Mouse (Mus musculus): Measurements from ENCODE around the gene Capza3. TPM values are rescaled to one million over a fixed set of nuclear protein-coding genes. Genes with fewer than 3 reads are reported as not detected.

The Capza3 gene
- polyA plus RNA-seq (2015; fragmentation: Nextera tagmentation; extraction: Ambion mirVana), result not detected in 2 replicates

DNA sequence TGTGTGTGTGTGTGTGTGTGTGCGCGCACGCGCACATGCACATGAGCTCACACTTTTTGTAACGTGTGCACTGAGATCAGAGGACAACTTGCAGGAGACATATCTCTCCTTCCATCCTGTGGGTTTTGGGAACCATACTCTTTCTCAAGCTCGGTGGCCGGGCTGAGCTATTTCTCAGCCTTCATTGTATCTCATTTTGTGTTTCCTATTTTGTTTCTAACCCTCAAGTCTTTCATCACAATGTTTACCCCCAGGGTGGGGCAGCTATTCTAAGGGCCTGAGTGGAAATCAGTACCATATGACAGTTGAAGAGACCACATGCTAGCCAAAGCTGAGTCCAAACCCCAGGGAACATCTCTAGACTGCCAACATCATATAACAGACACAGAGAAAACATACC, at the start of gene Capza3:
Gene Capza3 (plus strand): TSS at position 301 of the 400 bp plus-strand sequence.
- Histone ChIP-seq H3K4me2 (no peak within 1 kb of the TSS), H3K4me3 (no peak within 1 kb of the TSS), H3K27ac (no peak within 1 kb of the TSS), H3K4me1 (peaks cover 2% of the 10 kb centered on the region; the same call in 1 of the 2 replicates), H3K36me3 (no peaks in the 10 kb centered on the region), H3K9ac (no peak within 1 kb of the TSS), H3K27me3 (no peaks in the 10 kb centered on the region), H3K9me3 (no peaks in the 10 kb centered on the region)
- 91% methylated on average over 7 of the region's 7 CpGs for WGBS
- no peak for ATAC-seq (ENCODE audit: borderline replicate concordance, extremely low read depth, low FRiP score, low TSS enrichment)

DNA sequence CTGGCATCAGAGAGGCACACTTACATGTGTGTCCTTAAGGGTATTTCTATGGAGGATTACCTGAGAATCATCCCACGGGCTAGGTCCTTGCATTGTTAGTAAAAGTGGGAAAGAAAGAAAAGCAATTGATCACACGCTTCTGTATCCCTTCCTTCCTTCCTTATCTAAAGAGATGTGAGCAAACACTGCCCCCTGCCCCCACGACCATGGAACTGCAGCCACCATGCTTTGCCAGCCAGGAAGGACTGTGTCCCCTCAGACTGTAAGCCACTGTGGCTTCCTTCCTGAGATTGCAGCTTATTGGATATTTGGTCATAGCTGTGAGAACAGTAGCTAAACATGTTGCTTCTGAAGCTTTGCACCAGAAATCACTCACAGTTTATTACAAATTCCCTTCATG, 35.9 kb upstream of the Capza3 start:
- no peak overlapping the region for H3K27ac ChIP-seq
- no peaks in the 10 kb centered on the region for H3K4me1 ChIP-seq
- no peaks in the 10 kb centered on the region for H3K27me3 ChIP-seq
- ATAC-seq (ENCODE audit: borderline replicate concordance, extremely low read depth, low FRiP score, low TSS enrichment), result no peak
- H3K4me3 ChIP-seq, result no peak overlapping the region
- H3K9me3 ChIP-seq, result no peaks in the 10 kb centered on the region
- H3K4me2 ChIP-seq, result no peak overlapping the region
- WGBS, result 71% methylated on average over 3 of the region's 3 CpGs
- no peak overlapping the region for H3K9ac ChIP-seq
- H3K36me3 ChIP-seq, result no peaks in the 10 kb centered on the region

DNA sequence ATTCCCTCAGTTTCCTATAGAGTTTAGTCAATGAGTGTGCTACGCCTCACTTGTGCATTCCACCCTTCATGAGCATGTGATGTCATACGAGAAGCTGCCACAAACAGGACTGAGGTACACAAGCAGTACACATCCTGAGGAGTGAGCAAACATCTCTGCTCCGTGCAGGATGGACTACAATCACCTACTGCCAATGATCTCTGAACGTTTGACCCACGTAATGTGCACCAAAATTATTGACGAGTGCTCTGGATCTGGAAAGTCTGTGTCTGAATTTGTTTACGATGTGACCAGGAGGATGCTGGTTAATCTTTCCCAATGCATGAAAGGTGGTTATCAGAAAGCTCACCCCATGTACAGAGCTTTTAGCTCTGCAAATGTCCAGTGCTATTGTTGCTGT, 16.6 kb upstream of the Capza3 start:
- Histone ChIP-seq H3K9me3 (no peaks in the 10 kb centered on the region), H3K9ac (no peak overlapping the region), H3K36me3 (no peaks in the 10 kb centered on the region), H3K4me2 (no peak overlapping the region), H3K27ac (no peak overlapping the region), H3K4me1 (no peaks in the 10 kb centered on the region), H3K4me3 (no peak overlapping the region), H3K27me3 (no peaks in the 10 kb centered on the region)
- no peak for ATAC-seq (ENCODE audit: borderline replicate concordance, extremely low read depth, low FRiP score, low TSS enrichment)
- 69% methylated on average over 7 of the region's 7 CpGs for WGBS

DNA sequence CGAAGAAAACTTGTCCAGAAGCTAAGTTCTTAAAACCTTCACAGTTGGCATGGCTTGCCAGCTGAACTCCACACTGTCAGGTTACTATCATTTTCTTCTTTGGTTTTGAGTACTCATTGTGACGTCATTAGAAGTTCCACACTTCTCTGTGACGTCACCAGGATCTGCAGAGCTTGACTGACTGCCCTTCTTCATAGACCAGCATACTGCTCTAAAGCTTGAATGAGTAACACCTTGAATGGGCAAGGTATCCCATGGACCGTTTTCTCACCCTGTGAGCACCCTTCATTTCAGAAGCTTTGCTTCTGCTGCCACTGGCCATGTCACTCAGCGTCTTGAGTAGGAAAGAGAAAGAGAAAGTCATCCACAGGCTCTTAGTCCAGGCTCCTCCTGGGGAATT, 305 bp downstream of the Capza3 start, which contains the start of gene Plcz1:
Gene Plcz1 (minus strand): TSS at position 101 of the 400 bp plus-strand sequence.
- Histone ChIP-seq H3K36me3 (no peaks in the 10 kb centered on the region), H3K4me1 (peaks cover 3% of the 10 kb centered on the region; the same call in 1 of the 2 replicates), H3K9me3 (no peaks in the 10 kb centered on the region), H3K27me3 (no peaks in the 10 kb centered on the region), H3K27ac (no peak within 1 kb of the TSS), H3K4me2 (no peak within 1 kb of the TSS), H3K9ac (no peak within 1 kb of the TSS), H3K4me3 (no peak within 1 kb of the TSS)
- WGBS, result 86% methylated on average over 5 of the region's 5 CpGs
- ATAC-seq (ENCODE audit: borderline replicate concordance, extremely low read depth, low FRiP score, low TSS enrichment), result no peak

DNA sequence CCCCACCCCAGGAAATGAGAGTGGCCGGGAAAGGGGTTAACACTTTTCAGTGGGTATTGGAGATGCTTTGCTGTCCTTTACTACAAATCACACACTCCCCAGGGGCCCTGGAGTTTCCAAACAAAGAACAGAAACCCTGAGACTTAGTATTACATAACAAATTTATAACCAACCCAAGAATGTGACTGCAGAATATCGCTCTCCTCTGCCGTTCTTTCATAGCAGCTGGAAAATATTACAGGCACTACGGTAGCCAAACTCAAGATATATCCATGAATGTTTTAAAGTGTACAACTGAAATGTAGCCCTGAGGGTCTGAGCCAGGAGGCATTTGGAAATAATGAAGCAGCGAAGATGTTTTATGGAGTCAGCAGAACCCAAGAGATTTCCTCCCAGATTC, 10.4 kb downstream of the Capza3 start:
- Histone ChIP-seq H3K27ac (peak overlapping the region; percentile 71), H3K4me3 (no peak overlapping the region), H3K9ac (no peak overlapping the region), H3K4me1 (peaks cover 5% of the 10 kb centered on the region; the same call in 1 of the 2 replicates), H3K4me2 (no peak overlapping the region), H3K9me3 (no peaks in the 10 kb centered on the region), H3K36me3 (no peaks in the 10 kb centered on the region), H3K27me3 (no peaks in the 10 kb centered on the region)
- WGBS, result 44% methylated on average over 5 of the region's 5 CpGs
- peak; percentile 84; the same call in 1 of the 2 replicates for ATAC-seq (ENCODE audit: borderline replicate concordance, extremely low read depth, low FRiP score, low TSS enrichment)

DNA sequence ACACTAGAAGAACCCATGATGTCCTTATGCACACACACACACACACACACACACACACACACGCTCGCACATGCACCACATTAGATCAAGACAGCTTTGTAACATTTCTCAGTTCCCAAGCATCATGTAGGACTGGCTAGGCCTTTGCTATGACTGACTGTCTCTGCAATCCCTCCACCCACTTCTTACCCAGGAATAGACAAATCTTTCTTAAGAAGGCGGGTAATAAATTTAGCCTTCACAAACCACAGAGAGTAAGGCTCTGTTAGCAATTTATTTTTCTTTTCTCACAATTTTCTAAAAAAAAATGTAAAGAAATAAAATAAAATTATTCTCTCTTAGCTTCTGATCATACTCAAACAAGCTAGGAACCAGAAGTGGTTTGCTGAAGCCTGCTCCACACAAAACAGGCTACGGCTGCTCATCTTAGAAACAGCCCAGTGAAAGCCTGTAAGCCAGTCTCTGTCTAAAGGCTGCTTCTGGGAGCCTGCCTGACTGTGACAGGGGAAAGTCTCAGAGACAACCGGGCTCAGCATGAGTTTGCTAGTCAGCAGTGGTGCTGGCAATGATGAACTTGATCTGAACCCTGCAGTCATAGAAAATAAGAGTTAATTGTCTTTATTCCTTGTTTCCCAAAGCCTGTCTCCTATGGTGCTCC, 13.3 kb downstream of the Capza3 start:
- no peak for ATAC-seq (ENCODE audit: borderline replicate concordance, extremely low read depth, low FRiP score, low TSS enrichment)
- Histone ChIP-seq H3K4me3 (no peak overlapping the region), H3K4me1 (peaks cover 5% of the 10 kb centered on the region; the same call in 1 of the 2 replicates), H3K9me3 (no peaks in the 10 kb centered on the region), H3K9ac (no peak overlapping the region), H3K27ac (no peak overlapping the region), H3K36me3 (no peaks in the 10 kb centered on the region), H3K4me2 (no peak overlapping the region), H3K27me3 (no peaks in the 10 kb centered on the region)
- 75% methylated on average over 5 of the region's 5 CpGs for WGBS

DNA sequence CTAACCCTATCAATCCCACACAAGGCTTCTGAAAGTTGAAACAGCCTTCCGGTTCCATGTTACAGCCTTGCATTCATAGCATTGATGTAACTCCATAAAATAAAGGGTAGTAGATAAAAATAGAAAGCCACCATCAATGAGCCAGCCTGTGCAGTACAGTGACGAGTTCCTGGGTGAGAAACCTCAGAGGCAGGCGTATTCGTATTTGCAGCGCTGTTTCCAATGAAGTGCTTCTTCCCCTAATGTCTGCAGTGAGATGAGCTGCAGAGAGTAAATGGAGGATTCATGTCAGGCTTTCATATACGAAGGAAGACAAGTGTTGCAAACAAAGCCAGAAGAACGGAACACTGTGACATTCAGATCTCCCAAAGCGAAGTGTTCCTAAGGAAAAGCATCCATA, 28.1 kb downstream of the Capza3 start:
- no peak overlapping the region for H3K4me2 ChIP-seq
- ATAC-seq (ENCODE audit: borderline replicate concordance, extremely low read depth, low FRiP score, low TSS enrichment), result no peak
- H3K4me3 ChIP-seq, result no peak overlapping the region
- H3K27ac ChIP-seq, result no peak overlapping the region
- H3K9ac ChIP-seq, result no peak overlapping the region
- H3K36me3 ChIP-seq, result no peaks in the 10 kb centered on the region
- no peaks in the 10 kb centered on the region for H3K4me1 ChIP-seq
- no peaks in the 10 kb centered on the region for H3K9me3 ChIP-seq
- no peaks in the 10 kb centered on the region for H3K27me3 ChIP-seq
- 71% methylated on average over 8 of the region's 8 CpGs for WGBS

DNA sequence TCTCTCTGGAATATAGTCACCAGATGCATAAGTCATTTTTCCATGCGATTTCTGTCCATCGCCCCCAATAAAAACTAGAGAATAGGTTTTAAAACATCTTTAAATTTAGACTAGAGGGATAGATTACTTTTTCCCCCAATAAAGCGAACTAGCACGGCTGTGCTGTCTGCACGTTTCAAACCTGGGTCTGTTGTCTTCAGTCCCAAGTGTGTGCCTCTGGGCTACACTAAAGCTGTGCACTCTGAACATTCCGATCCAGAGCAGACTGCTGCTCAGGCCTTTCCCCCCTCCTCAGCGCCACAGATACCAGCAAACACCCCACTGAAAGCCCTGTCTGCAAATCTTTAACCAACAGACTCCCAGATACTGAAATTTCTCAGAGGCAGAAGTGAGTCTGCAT, 39.9 kb downstream of the Capza3 start:
- WGBS, result 66% methylated on average over 7 of the region's 7 CpGs
- no peaks in the 10 kb centered on the region for H3K27me3 ChIP-seq
- no peaks in the 10 kb centered on the region for H3K4me1 ChIP-seq
- ATAC-seq (ENCODE audit: borderline replicate concordance, extremely low read depth, low FRiP score, low TSS enrichment), result no peak
- no peak overlapping the region for H3K4me3 ChIP-seq
- H3K4me2 ChIP-seq, result no peak overlapping the region
- H3K36me3 ChIP-seq, result no peaks in the 10 kb centered on the region
- H3K27ac ChIP-seq, result no peak overlapping the region
- H3K9ac ChIP-seq, result no peak overlapping the region
- H3K9me3 ChIP-seq, result no peaks in the 10 kb centered on the region

DNA sequence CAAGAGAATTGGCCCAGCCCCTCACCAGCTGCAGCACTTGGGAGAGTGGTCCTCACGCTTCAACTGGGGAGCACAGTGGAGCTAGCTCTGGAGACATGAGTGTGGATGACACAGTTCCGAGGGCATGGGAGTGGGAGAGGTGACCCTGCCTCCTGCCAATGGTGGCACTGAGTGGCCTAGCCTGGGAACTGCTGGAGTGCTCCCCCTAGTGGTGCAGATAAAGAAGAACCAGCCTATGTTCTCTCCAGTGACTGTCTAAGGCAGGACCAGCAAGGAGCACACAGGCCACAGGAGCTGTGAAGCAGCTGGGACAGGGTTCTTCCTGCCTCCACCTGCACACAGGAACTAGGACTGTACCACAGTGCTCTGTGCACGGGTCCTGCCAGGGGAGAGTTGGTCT, 40.7 kb downstream of the Capza3 start:
- 0 out of 2 replicates have a peak, but pooled peaks have one; percentile 31 for ATAC-seq (ENCODE audit: borderline replicate concordance, extremely low read depth, low FRiP score, low TSS enrichment)
- Histone ChIP-seq H3K4me2 (no peak overlapping the region), H3K36me3 (no peaks in the 10 kb centered on the region), H3K27ac (no peak overlapping the region), H3K9ac (no peak overlapping the region), H3K4me1 (no peaks in the 10 kb centered on the region), H3K9me3 (no peaks in the 10 kb centered on the region), H3K27me3 (no peaks in the 10 kb centered on the region), H3K4me3 (no peak overlapping the region)
- WGBS, result 81% methylated on average over 3 of the region's 3 CpGs

DNA sequence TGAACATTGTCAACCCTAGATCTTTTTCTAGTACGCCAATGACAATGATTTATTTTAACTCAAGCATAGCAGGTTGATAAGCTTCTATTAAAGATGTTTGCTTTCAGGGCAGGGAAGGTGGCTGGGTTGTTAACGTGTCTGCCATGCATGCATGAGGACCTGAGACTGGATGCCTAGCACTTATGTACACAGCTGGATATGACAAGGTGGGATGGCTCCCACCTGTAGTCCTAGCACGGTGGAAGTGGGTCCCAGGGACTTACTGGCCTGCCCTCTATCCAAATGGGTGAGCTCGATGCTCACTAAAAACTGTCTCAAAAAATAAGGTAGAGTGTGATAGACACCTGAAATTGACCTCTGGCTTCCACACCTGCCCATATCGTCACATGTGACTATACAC, 48.8 kb downstream of the Capza3 start:
- no peak for ATAC-seq (ENCODE audit: borderline replicate concordance, extremely low read depth, low FRiP score, low TSS enrichment)
- WGBS, result 66% methylated on average over 5 of the region's 5 CpGs
- no peaks in the 10 kb centered on the region for H3K4me1 ChIP-seq

More for the DNA sequence above, 48.8 kb downstream of the Capza3 start:
- Histone ChIP-seq H3K9ac (no peak overlapping the region), H3K36me3 (no peaks in the 10 kb centered on the region), H3K4me3 (no peak overlapping the region), H3K27ac (no peak overlapping the region), H3K4me2 (no peak overlapping the region), H3K27me3 (no peaks in the 10 kb centered on the region), H3K9me3 (no peaks in the 10 kb centered on the region)

All from lung, embryonic 15.5 days (tissue).